In genomic region chrX:140445551-140445950, GRCm38 (mm10) we compare ENCODE assay signal across 20 mouse cellular contexts. TPM values are rescaled to one million over a fixed set of nuclear protein-coding genes. Genes with fewer than 3 reads are reported as not detected.
DNase-seq lines count a peak whose midpoint lies in the region; TF ChIP-seq lines count a peak whose summit lies in the region.
"Had no signal": no experiment of that assay in that cellular context is flagged by ENCODE, and none has a peak within 500 bp of the region (broad histone marks: within the 10 kb centered on the region; RNA-seq: fewer than 3 reads in every experiment).

No protein-coding gene starts in this region.

- peak; percentile 92 for DNase-seq in heart, adult 11 months
- no peak for DNase-seq in heart, embryonic 10.5 days (ENCODE audit: low spot score)
- DNase-seq in adrenal gland, adult 2 months = no peak
- no peak for DNase-seq in liver
- DNase-seq: adrenal gland, postnatal 25 days; cerebellum, adult 18-20 months; cerebellum, adult 9-10 months; cerebellum, postnatal 14 days; forebrain, postnatal 0 days; gastrocnemius, postnatal 10 days; gastrocnemius, postnatal 36 days; kidney, adult 18-20 months; kidney, adult 9 months had no signal

- no peak overlapping the region for H3K4me3 ChIP-seq in heart, embryonic 10.5 days
- peak overlapping the region; percentile 37; the same call in 1 of the 2 replicates for H3K4me3 ChIP-seq in E14TG2a.4 (replicated peaks; ENCODE audit: low read length)
- peak overlapping the region; percentile 16 for H3K4me3 ChIP-seq in ES-Bruce4 (ENCODE audit: low read depth, low read length)
- H3K4me3 ChIP-seq: forebrain, embryonic 10.5 days; forebrain, embryonic 13.5 days had no signal

- H3K27ac ChIP-seq in heart, embryonic 10.5 days = no peak overlapping the region
- no peak overlapping the region for H3K27ac ChIP-seq in ES-Bruce4 (ENCODE audit: insufficient read depth, low read length)
- H3K27ac ChIP-seq: forebrain, embryonic 10.5 days; forebrain, embryonic 13.5 days; hindbrain, embryonic 14.5 days; hindbrain, postnatal 0 days had no signal

- no peaks in the 10 kb centered on the region for H3K4me1 ChIP-seq in heart, embryonic 10.5 days
- H3K4me1 ChIP-seq in E14TG2a.4 (replicated peaks; ENCODE audit: low read depth, low read length) (no peaks in the 10 kb centered on the region), ES-Bruce4 (ENCODE audit: control insufficient read depth, insufficient read depth, low read length) (no peaks in the 10 kb centered on the region)
- H3K4me1 ChIP-seq: forebrain, embryonic 10.5 days; forebrain, embryonic 13.5 days had no signal

- no peaks in the 10 kb centered on the region for H3K36me3 ChIP-seq in heart, embryonic 10.5 days
- H3K36me3 ChIP-seq in E14TG2a.4 (ENCODE audit: insufficient read depth, low read length) (no peaks in the 10 kb centered on the region), ES-Bruce4 (ENCODE audit: control insufficient read depth, insufficient read depth, low read length, poor library complexity, severe bottlenecking) (no peaks in the 10 kb centered on the region)
- H3K36me3 ChIP-seq: forebrain, embryonic 10.5 days had no signal

- no peak for TF ChIP-seq CTCF in E14TG2a.4 (conservative IDR thresholded peaks at IDR 0.05; ENCODE audit: low read length)
- TF ChIP-seq CTCF in ES-Bruce4 (IDR thresholded peaks at IDR 0.05; ENCODE audit: low read depth, low read length) = no peak

- 76% methylated on average over 13 of the region's 13 CpGs for WGBS in heart, embryonic 10.5 days

- no peaks in the 10 kb centered on the region for H3K27me3 ChIP-seq in heart, embryonic 10.5 days (ENCODE audit: insufficient read depth, poor library complexity, severe bottlenecking)
- H3K27me3 ChIP-seq in E14TG2a.4 (ENCODE audit: insufficient read depth, low read length) (no peaks in the 10 kb centered on the region), ES-Bruce4 (ENCODE audit: control insufficient read depth, insufficient read depth, low read length, poor library complexity, severe bottlenecking) (no peaks in the 10 kb centered on the region)
- H3K27me3 ChIP-seq: CH12.LX; forebrain, embryonic 13.5 days had no signal

- TF ChIP-seq POLR2A in ES-Bruce4 (IDR thresholded peaks at IDR 0.05; ENCODE audit: insufficient read depth, low read length) = no peak

- no peak for TF ChIP-seq EP300 in ES-Bruce4 (IDR thresholded peaks at IDR 0.05; ENCODE audit: insufficient read depth, low read depth, low read length)

- no peaks in the 10 kb centered on the region for H3K9me3 ChIP-seq in heart, embryonic 10.5 days
- H3K9me3 ChIP-seq in E14TG2a.4 (ENCODE audit: low read length) (no peaks in the 10 kb centered on the region), ES-Bruce4 (replicated peaks; ENCODE audit: control insufficient read depth, insufficient read depth, low read length, poor library complexity, severe bottlenecking) (no peaks in the 10 kb centered on the region)
- H3K9me3 ChIP-seq: forebrain, embryonic 10.5 days; forebrain, embryonic 13.5 days had no signal

- H3K9ac ChIP-seq in ES-Bruce4 (ENCODE audit: low read depth, poor library complexity, severe bottlenecking) = no peak overlapping the region
- H3K9ac ChIP-seq: forebrain, embryonic 13.5 days; forebrain, postnatal 0 days; hindbrain, embryonic 14.5 days had no signal

RNA-seq across cellular contexts. Expression of gene Prps1, which starts 10.9 kb away (rescaled TPM):
- polyA plus RNA-seq in heart, embryonic 10.5 days (2016; fragmentation: Nextera tagmentation; extraction: Ambion mirVana) = 61.1 and 74.9 TPM in 2 replicates
- polyA plus RNA-seq in ES-Bruce4 (2011; ENCODE audit: insufficient read depth, insufficient read length, low read depth, missing spikeins) = 121 TPM in 2 replicates
- total RNA-seq in adrenal gland, adult 2 months (2021) = 10 to 100 TPM; 17.4 to 37.7 TPM
- polyA plus RNA-seq in adrenal gland, adult 2 months (2012; rRNA removed) = 2.1 and 2.9 TPM in 2 replicates

Comparison
In these comparisons a context has a peak if more than half of its experiments do, and no peak if none do; other contexts are left out.
1. RNA of gene Prps1, which starts 10.9 kb away (polyA plus RNA-seq): 121 TPM in ES-Bruce4 and 61.1 to 74.9 TPM in heart, embryonic 10.5 days; 2.1 to 2.9 TPM in adrenal gland, adult 2 months; every median in the first group is over 10 times any median in the second.